Mouse (Mus musculus): ENCODE results near the gene Mrpl46. TPM values are rescaled to one million over a fixed set of nuclear protein-coding genes. Genes with fewer than 3 reads are reported as not detected.
A peak's percentile ranks its signal among the peaks of the same experiment; 100 is the strongest.

Gene Mrpl46
- total RNA-seq (2021), result 10 to 100 TPM; 27.0 to 28.2 TPM
- long read RNA-seq, experiment 1, transcript Mrpl46-201 (4 exons, 1,134 nt), result major isoform, 18 of 18 reads
- long read RNA-seq, experiment 1, partial matches to known transcripts, result 0 of 18 reads
- long read RNA-seq, experiment 1, other reads (novel, unspliced or antisense), result 0 of 18 reads
- long read RNA-seq, experiment 2, transcript Mrpl46-201 (4 exons, 1,134 nt), result major isoform, 48 of 49 reads
- long read RNA-seq, experiment 2, partial matches to known transcripts, result 0 of 49 reads
- long read RNA-seq, experiment 2, other reads (novel, unspliced or antisense), result 1 of 49 reads

DNA sequence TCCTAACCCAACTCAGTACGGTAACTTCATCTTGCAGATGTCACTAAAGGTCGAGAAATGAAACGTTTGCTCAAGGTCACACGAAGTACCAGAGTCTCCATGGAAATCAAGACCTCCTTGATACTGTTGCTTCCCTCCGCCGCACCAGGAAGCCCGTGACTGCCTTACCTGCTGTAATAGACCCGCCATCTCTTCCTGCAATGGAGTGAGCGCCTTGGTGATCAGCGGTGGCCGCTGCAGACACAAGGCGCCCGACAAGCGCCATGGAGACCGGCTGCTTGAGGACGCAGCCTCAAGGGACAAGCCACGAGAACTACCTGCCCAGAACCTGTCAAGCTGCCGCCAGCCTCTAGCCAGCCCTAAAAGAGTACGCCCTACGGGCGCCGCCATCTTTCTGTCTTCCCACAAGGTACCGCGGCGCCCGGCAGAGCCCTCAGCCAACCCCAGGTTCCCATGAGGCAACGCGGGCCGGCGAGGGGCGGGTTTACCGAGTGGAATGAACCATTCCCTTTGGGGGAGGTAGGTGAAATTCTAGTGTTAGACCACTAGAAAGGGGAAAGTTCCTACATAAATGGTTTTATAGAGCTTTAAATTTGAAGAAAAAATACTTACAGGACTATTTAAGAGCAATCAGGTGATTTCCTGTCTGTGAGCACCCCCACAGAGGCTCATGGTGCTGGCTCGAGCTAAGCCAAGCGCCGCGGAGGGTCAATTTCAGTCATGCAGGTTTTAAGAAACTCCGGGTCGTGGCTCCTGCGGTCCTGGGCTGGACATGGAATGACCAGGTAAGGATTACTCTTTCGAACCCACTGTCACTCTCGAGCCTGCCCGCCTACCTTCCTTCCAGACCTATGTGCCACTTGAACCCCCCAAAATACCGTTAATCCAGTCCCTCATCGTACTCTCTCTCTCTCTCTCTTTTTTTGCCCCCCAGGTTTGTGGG lies at the start of gene Mrpl46, which contains the start of gene Mrps11:
TSS of gene Mrpl46 (minus strand) at position 893 of the 943 bp plus-strand sequence.
TSS of gene Mrps11 (plus strand) at position 481 of the 943 bp plus-strand sequence.
- peak; percentile 76 to 88 for DNase-seq (ENCODE audit: low spot score in 2 of 2)

DNA sequence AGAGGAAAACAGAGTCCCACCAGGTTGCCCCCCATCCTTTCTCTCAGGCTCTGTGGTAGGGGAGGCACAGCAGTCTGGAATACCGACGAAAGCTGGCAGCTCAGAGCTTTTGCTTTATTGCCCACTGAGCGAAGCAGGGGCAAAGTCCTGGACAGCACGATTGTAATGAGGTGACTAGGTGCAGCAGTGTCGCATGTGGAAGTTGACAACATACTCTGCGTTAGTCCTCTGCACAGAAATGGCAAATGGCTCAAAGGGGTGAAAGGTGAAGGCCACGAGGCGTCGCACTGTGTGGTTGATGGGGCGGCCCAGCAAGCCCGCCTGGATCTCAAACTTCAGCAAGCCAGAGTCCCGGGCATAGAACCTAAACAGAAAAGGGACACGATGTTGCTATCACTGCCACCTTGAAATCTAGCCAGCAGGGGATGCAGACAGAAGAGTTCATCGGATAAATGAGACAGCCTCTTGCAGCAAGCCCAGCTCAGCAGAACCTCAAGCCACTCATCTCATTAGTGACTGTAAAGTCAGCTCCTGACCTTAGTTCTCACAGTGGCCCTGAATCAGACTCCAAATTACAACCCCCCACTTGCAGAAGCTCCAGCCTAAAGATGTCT lies 44.5 kb upstream of the Mrpl46 start:
- DNase-seq (ENCODE audit: low spot score in 2 of 2), result no peak

GRCm38 (mm10) chr7:78826682-78827385 lies 43.5 kb upstream of the Mrpl46 start:
- DNase-seq (ENCODE audit: low spot score in 2 of 2), result no peak

DNA sequence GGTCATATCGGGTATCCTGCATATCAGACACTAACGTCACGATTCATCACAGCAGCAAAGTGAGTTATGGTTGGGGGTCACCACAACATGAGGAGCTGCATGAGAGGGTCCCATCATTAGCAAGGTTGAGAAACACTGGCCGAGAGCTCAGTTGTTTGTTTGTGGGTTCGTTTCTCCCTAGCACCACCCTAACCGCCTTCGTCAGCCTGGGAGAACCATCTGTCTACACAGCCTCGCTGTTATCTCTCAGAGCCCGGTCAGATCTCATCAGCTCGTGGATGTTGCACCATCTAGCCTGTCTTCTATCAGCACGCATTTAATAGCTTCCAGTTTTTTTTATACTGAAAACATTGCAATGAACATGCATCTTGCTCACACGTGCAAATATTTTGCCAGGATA lies 35.0 kb upstream of the Mrpl46 start:
- DNase-seq (ENCODE audit: low spot score in 2 of 2), result no peak

DNA sequence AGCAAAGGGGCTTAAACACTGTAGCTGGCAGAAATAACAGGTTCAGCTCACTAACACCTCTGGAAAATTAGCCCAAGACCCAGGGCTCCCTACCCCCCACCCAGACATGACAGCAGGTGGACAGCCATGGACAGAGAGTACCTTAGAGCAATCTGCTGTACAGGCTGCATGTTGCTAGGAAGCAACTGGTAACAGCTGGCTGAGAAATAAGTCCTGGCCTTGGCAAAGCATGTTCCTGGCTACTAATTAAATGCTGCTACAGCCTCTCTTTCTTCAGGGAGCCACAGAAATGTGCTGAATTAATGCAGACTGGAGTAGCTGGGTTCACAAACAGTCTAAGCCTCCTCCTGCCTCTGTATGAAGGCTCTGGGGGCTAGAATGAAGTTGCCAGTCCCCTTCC lies 31.4 kb upstream of the Mrpl46 start:
- no peak for DNase-seq (ENCODE audit: low spot score in 2 of 2)

DNA sequence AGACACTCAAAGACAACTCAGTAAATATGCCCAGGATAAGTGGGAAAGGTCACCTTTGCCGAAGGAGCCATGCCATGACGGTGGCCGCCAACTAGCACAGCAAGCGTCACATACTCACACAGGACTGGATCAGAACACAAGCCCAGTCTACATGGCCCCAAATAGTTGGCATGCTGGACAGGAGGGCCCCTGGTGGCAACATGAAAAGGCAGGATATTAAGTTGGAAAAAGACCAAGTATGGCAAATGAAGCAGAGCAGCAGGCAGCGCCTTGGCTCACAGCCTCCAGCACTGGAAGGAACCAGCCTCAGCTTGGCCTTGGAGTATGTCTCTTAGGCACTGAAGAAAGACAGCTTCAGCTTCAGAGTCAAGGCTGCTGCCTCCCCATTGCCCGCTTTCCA lies 30.5 kb upstream of the Mrpl46 start:
- DNase-seq (ENCODE audit: low spot score in 2 of 2), result no peak

GRCm38 (mm10) chr7:78807192-78807591 lies 23.9 kb upstream of the Mrpl46 start:
- DNase-seq (ENCODE audit: low spot score in 2 of 2), result no peak

GRCm38 (mm10) chr7:78803841-78804240 lies 20.5 kb upstream of the Mrpl46 start:
- DNase-seq (ENCODE audit: low spot score in 2 of 2), result no peak

DNA sequence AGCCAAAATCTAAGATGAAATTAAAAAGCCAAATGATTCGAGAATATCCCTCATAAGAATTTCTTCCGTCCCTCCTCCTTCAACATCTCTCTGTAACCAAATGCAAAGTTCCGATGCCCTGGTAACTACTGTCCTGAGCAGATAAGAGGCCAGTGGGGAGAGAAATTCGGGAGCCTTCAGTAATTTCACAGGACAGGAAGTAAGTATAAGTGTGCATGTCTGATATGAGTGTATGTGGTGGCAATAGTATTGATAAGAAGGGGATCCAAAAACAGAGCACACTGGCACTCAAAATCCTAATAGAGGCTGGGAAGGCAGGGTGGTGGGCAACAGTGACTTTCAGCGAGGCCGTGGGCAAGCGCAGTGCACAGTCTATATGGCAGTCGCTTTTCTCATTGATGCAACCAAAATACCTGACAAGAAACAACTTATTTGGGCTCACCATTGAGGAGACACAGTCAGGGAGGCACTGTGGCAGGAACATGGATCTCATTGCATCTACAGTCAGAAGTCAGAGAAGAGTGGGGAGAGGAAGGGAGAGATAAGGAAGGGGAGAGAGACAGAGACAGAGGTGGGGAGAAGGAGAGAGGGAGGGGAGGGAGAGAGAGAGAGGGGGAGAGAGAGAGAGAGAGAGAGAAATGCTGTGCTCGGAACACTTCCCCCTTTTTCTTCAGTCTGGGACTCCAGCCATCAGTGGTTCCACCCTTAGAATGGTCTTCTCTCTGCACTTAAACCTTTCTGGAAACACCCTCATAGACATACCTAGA lies 16.6 kb upstream of the Mrpl46 start:
- no peak for DNase-seq (ENCODE audit: low spot score in 2 of 2)

DNA sequence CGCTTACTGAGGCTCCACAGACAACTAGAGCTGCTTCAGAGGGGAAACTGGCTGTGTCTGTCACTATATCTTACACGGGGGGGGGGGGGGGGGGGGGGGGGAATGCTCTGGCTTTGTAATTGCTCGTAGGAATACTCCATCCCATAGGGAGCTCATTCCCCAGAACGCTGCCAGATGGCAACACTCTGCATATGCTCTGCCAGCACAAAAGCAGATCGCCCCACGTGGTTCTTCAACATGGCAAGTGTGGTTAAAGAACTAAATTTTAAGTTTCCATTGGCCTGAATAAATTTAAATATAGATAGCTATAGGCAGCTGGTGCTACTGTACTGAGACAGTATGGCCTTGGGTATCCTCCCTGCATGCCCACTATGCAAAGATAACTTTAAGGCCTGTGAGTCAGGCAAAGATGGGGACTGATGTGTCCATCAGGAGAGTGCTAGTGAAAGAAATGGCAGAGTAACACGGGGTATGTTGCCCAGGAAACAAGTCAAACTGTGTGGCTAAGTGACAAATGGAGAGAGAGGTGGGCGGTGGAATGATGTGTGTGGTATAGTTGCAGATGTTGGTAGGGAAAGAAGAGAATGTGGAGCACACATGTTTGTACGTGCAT lies 14.6 kb upstream of the Mrpl46 start:
- DNase-seq (ENCODE audit: low spot score in 2 of 2), result peak; percentile 53 to 84

DNA sequence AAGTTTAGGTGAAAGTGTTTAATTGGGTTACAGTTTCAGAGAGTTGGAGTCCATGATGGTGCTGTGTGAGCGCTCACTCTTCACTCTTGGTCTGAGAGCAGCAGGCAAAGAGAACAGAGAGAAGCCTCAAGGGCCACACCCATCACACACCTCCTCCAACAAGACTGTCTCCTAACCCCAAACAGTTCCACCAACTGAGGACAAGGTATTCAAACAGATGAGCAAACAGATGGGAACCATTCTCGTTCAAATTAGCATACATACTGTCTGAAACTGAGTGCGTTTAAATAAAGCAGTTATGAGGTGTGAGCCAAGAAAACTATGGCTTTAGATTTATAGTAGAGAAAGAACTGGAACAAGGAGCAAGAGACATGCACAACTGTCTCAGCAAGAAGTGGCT lies 13.3 kb upstream of the Mrpl46 start:
- no peak for DNase-seq (ENCODE audit: low spot score in 2 of 2)

- no peak for DNase-seq (ENCODE audit: low spot score in 2 of 2)
Observed at GRCm38 (mm10) chr7:78794571-78795092, 11.3 kb upstream of the Mrpl46 start.

- no peak for DNase-seq (ENCODE audit: low spot score in 2 of 2)
Observed at GRCm38 (mm10) chr7:78793895-78794570, 10.7 kb upstream of the Mrpl46 start.

DNA sequence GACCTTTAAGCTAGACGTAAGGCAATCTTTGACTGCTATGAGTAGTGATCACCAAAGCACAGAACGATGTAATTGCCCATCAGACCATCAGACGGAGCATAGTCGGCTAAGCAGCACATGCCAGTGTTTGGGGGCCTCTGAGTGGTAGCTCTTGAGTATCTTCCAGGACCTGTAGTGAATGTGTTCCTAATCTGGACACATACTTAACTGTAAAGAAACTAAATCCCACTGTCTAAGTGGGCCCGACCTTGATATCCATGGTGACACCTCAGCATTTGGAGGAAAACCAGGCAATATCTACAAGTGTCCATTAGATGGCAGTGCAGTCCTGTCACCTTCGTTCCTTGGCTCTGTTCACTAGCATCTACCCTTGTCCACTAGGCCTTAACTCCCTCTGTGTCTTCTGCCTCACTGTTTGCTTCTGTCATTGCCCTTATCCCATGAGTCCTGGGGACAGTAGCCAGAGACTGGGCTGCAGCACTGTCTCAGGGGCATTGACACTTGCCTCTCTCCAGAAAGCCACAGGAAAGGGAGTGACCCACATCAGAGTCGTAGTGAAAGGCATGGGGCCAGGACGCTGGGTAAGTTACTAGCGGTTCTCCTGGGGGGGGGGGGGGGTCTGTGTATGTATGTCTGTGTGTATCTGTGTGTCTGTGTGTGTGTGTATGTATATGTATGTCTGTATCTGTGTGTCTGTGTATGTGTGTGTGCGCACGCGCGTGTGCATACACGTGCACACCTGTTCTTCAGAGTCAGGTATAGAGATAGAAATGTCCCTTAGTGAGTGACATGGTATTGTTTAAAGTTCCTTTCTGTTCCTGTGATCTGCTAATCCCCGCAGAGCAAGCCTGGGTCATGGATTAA lies 8.3 kb upstream of the Mrpl46 start:
- peak; percentile 71 to 73 for DNase-seq (ENCODE audit: low spot score in 2 of 2)

DNA sequence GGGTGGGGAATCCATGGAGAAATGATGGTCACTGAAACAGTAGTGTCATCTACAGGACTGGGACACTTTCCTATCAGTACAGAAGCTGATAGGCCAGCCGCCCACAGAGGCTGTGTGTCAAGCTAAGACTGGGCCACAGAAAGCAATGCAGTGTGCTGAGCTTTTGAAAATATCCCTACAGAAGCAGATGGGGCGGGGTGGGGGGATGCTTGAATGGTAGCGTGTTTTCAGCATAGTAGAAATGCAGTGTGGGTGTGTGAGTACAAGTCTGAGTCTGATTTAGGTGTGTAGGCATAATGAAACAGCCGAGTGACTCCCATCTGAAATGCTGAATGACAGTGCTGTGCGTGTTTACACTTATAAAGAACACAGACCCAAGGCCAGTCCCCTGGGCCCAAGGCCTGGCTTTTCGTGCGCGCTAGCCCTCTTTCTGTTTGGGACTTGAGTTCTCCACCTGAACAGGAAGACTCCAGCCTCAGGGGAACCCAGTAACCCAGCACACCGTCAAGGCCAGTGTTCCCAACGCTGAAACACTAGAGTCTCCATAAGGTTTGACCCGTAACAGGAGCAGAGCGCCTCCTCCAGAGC lies 4.6 kb upstream of the Mrpl46 start:
- DNase-seq (ENCODE audit: low spot score in 2 of 2), result peak in 1 of 2 experiments; percentile 60

DNA sequence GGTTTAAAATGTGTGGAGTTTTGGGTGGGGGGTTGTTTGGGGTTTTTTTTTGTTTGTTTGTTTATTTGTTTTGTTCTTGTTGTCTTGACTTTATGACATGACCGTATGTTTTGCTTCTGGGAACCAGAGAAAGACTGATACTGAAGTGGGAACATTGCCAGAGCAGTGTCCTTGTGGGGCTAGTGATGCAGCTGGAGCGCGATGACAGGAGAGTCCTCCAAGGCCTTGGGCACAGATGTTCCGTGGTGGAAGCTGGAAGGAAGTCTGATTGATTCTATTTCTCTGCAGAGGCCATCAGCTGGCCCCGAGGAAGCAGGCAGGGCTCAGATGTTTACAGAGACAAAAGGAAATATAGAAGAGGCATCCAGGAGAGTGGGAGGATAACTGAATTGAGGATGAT lies 2.6 kb upstream of the Mrpl46 start:
- DNase-seq (ENCODE audit: low spot score in 2 of 2), result no peak

DNA sequence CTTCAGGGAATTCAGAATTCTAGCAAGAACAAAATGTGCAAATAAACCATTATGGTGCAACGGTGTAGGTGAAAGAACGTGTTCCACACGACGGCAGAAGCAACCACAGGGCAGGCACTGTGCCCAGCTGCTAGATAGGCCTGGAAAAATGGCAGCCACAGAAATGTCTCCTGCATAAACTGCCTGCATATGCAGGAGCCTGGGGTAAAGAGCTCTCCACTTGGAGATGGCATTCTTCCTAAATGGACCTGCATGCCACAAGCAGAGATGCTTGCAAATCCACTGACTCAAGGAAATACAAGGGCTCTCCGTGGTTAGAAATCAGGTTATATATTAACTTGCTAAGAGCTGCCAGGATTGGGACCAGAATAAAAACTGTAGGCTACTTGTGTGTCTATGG lies 4.6 kb downstream of the Mrpl46 start:
- DNase-seq (ENCODE audit: low spot score in 2 of 2), result no peak

- no peak for DNase-seq (ENCODE audit: low spot score in 2 of 2)
Observed at GRCm38 (mm10) chr7:78770936-78771335, 12.4 kb downstream of the Mrpl46 start.

All from layer of hippocampus, postnatal 14 days (tissue).